Mouse (Mus musculus): ENCODE measurements at regions not wholly inside any gene's neighbourhood (a gene's known extent, or its start where the extent isn't known, plus 50 kb on each side); places are given as distances from the start of the nearest gene placed in this dataset.
A peak's percentile ranks its signal among the peaks of the same experiment; 100 is the strongest.

GRCm38 (mm10) chr12:91980321-91980720 lies 131.4 kb upstream of the Sel1l start:
- DNase-seq (ENCODE audit: low read depth), result no peak

- DNase-seq (ENCODE audit: low read depth), result no peak
Measured at GRCm38 (mm10) chr12:91971045-91971444, 122.1 kb upstream of the Sel1l start.

- no peak for DNase-seq (ENCODE audit: low read depth)
Measured at GRCm38 (mm10) chr12:91965937-91966336, 117.0 kb upstream of the Sel1l start.

GRCm38 (mm10) chr12:91963239-91963638 lies 114.3 kb upstream of the Sel1l start:
- no peak for DNase-seq (ENCODE audit: low read depth)

- no peak for DNase-seq (ENCODE audit: low read depth)
Measured at GRCm38 (mm10) chr12:91958086-91958485, 109.1 kb upstream of the Sel1l start.

GRCm38 (mm10) chr12:91956411-91956810 lies 107.5 kb upstream of the Sel1l start:
- no peak for DNase-seq (ENCODE audit: low read depth)

- DNase-seq (ENCODE audit: low read depth), result no peak
Measured at GRCm38 (mm10) chr12:91948602-91949167, 99.7 kb upstream of the Sel1l start.

- no peak for DNase-seq (ENCODE audit: low read depth)
Measured at GRCm38 (mm10) chr12:91947998-91948397, 99.0 kb upstream of the Sel1l start.

- DNase-seq (ENCODE audit: low read depth), result no peak
Measured at GRCm38 (mm10) chr12:91946541-91946940, 97.6 kb upstream of the Sel1l start.

- peak; percentile 10 for DNase-seq (ENCODE audit: low read depth)
Measured at GRCm38 (mm10) chr12:91932490-91933361, 83.8 kb upstream of the Sel1l start.

GRCm38 (mm10) chr12:91931586-91931985 lies 82.6 kb upstream of the Sel1l start:
- no peak for DNase-seq (ENCODE audit: low read depth)

GRCm38 (mm10) chr12:91929386-91930054 lies 80.6 kb upstream of the Sel1l start:
- DNase-seq (ENCODE audit: low read depth), result no peak

- DNase-seq (ENCODE audit: low read depth), result no peak
Measured at GRCm38 (mm10) chr12:91927576-91927975, 78.6 kb upstream of the Sel1l start.

- DNase-seq (ENCODE audit: low read depth), result no peak
Measured at GRCm38 (mm10) chr12:91915486-91915885, 66.5 kb upstream of the Sel1l start.

GRCm38 (mm10) chr12:91910529-91910928 lies 61.6 kb upstream of the Sel1l start:
- DNase-seq (ENCODE audit: low read depth), result no peak

Measured in fibroblast of lung, adult 2 months (primary cell).